Mouse (Mus musculus) ES-Bruce4 (cell line): ENCODE results near the gene Mex3a.

Source experiments
- CTCF ChIP-seq: IDR thresholded peaks from one replicate; pipeline ENCODE4 v1.8.1; 2011; ENCODE audit warnings: low read depth, low read length
- EP300 ChIP-seq: IDR thresholded peaks from 2 replicates; pipeline ENCODE4 v1.6.1; 2011; ENCODE audit warnings: low read depth, low read length; ENCODE audit not compliant: insufficient read depth
- POLR2A ChIP-seq: IDR thresholded peaks from one replicate; pipeline ENCODE4 v1.8.1; 2011; ENCODE audit warnings: low read length; ENCODE audit not compliant: insufficient read depth

DNA sequence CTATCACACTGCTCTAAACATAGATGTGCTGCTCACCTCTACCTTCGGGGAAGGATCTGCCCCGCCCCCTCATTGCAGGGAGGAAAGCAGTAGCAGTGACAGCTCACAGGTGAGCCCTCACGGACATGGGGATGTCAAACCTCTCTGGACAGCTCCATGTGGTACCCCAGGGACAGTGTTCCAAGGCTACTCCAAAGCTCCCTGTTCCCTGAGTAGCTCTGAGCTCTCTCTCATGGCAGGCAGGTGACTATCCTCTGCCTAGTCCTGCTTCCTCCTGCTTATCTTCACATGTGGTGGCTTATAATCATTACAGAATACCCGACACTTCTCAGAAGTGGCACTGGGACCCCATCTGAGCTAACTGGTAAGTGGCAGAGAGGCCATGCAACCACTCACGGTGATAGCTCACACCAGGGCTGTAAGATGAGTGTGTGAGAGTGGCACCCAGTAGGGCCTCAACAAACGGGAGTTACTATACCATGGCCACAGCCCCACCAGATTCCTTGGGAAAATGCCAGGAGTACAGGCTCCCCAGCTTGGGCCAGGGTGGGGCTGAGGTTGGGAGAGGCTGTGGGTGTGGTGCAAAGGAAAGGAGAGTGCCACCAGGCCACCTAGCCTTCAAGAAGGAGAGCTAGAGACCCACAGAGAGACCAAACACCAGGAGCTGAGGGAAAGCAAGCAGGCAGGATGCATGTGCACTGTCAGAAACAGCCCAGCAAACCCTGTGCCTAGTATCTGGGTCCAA lies 14.7 kb downstream of the Mex3a start:
- no peak for TF ChIP-seq CTCF
- TF ChIP-seq POLR2A, result no peak
- no peak for TF ChIP-seq EP300
